Mouse (Mus musculus) ovary, postnatal 14 days (tissue): ENCODE data around the gene Col27a1.

Source experiments
- DNase-seq: peaks from one replicate; pipeline ENCODE4 v3.0.0; 2022; ENCODE audit warnings: low spot score

Col27a1 gene

GRCm38 (mm10) chr4:63260506-63260905 is 46.7 kb downstream of the Col27a1 start:
- no peak for DNase-seq

GRCm38 (mm10) chr4:63262941-63263340 is 49.1 kb downstream of the Col27a1 start:
- no peak for DNase-seq

GRCm38 (mm10) chr4:63266276-63266675 is 52.5 kb downstream of the Col27a1 start:
- no peak for DNase-seq

- no peak for DNase-seq
Observed at GRCm38 (mm10) chr4:63267121-63267520, 53.3 kb downstream of the Col27a1 start.

- DNase-seq: no peak
Observed at GRCm38 (mm10) chr4:63267586-63267985, 53.8 kb downstream of the Col27a1 start.

- no peak for DNase-seq
Observed at GRCm38 (mm10) chr4:63268777-63269176, 55.0 kb downstream of the Col27a1 start.

- no peak for DNase-seq
Observed at GRCm38 (mm10) chr4:63274516-63274915, 60.7 kb downstream of the Col27a1 start.

- no peak for DNase-seq
Observed at GRCm38 (mm10) chr4:63275251-63275650, 61.4 kb downstream of the Col27a1 start.

- DNase-seq: no peak
Observed at GRCm38 (mm10) chr4:63276571-63276970, 62.8 kb downstream of the Col27a1 start.

GRCm38 (mm10) chr4:63278821-63279220 is 65.0 kb downstream of the Col27a1 start:
- no peak for DNase-seq

- DNase-seq: no peak
Observed at GRCm38 (mm10) chr4:63281694-63282093, 67.9 kb downstream of the Col27a1 start.

- DNase-seq: no peak
Observed at GRCm38 (mm10) chr4:63283319-63283718, 69.5 kb downstream of the Col27a1 start.

GRCm38 (mm10) chr4:63286034-63286433 is 72.2 kb downstream of the Col27a1 start:
- DNase-seq: no peak

GRCm38 (mm10) chr4:63288497-63288896 is 74.7 kb downstream of the Col27a1 start:
- no peak for DNase-seq

GRCm38 (mm10) chr4:63290081-63290480 is 76.3 kb downstream of the Col27a1 start:
- DNase-seq: peak; percentile 49

- DNase-seq: peak; percentile 78
Observed at GRCm38 (mm10) chr4:63291075-63291474, 77.3 kb downstream of the Col27a1 start.

- DNase-seq: no peak
Observed at GRCm38 (mm10) chr4:63291658-63292057, 77.9 kb downstream of the Col27a1 start.

GRCm38 (mm10) chr4:63295641-63296040 is 81.8 kb downstream of the Col27a1 start:
- no peak for DNase-seq

GRCm38 (mm10) chr4:63296263-63296662 is 82.5 kb downstream of the Col27a1 start:
- no peak for DNase-seq

GRCm38 (mm10) chr4:63296876-63297275 is 83.1 kb downstream of the Col27a1 start:
- no peak for DNase-seq

GRCm38 (mm10) chr4:63298191-63298590 is 84.4 kb downstream of the Col27a1 start:
- no peak for DNase-seq

- DNase-seq: no peak
Observed at GRCm38 (mm10) chr4:63302641-63303040, 88.8 kb downstream of the Col27a1 start.

GRCm38 (mm10) chr4:63307175-63308062 is 93.6 kb downstream of the Col27a1 start:
- DNase-seq: peak; percentile 88

GRCm38 (mm10) chr4:63308316-63308715 is 94.5 kb downstream of the Col27a1 start:
- no peak for DNase-seq
